Mouse (Mus musculus) myocyte (in vitro differentiated cells): ENCODE results near the gene Slc13a2. TPM values are rescaled to one million over a fixed set of nuclear protein-coding genes. Genes with fewer than 3 reads are reported as not detected.

ENCODE experiments used
- H3K27me3 ChIP-seq: one replicate; pipeline ENCODE4 v1.6.1; 2011; ENCODE audit not compliant: control insufficient read depth, insufficient read depth, insufficient read length
- H3K36me3 ChIP-seq: one replicate; pipeline ENCODE4 v1.6.1; 2011; ENCODE audit not compliant: control insufficient read depth, insufficient read depth
- H3K4me2 ChIP-seq: one replicate; pipeline ENCODE4 v1.6.1; 2011; ENCODE audit warnings: low read depth, control low read depth
- H3K4me3 ChIP-seq: one replicate; pipeline ENCODE4 v1.5.1; 2011; ENCODE audit warnings: mild to moderate bottlenecking, control low read depth, moderate library complexity
- H3K79me2 ChIP-seq: one replicate; pipeline ENCODE4 v1.6.1; 2011; ENCODE audit not compliant: control insufficient read depth, insufficient read depth
- H3ac ChIP-seq: one replicate; pipeline ENCODE4 v1.6.1; 2011; ENCODE audit not compliant: control insufficient read depth, insufficient read length
- CEBPB ChIP-seq: IDR thresholded peaks from 2 replicates; pipeline ENCODE4 v1.6.1; 2011; ENCODE audit warnings: mild to moderate bottlenecking, moderate library complexity; ENCODE audit not compliant: poor library complexity, insufficient read depth, severe bottlenecking
- E2F4 ChIP-seq: IDR thresholded peaks from one replicate; pipeline ENCODE4 v1.6.1; 2011; ENCODE audit warnings: mild to moderate bottlenecking, control low read depth, moderate library complexity; ENCODE audit not compliant: insufficient read depth
- MAX ChIP-seq: IDR thresholded peaks from one replicate; pipeline ENCODE4 v1.6.1; 2011; ENCODE audit warnings: low read depth, mild to moderate bottlenecking, control low read depth
- MYOD1 ChIP-seq, 3 experiments: IDR thresholded peaks; one replicate each; pipeline ENCODE4 v1.6.1; 2011; ENCODE audit warnings: control low read depth in 2 of 3, low read depth in 2 of 3, mild to moderate bottlenecking in 2 of 3, moderate library complexity in 1 of 3; ENCODE audit not compliant: insufficient read length in 2 of 3, control insufficient read depth in 1 of 3
- MYOG ChIP-seq, 3 experiments: IDR thresholded peaks; one replicate each; pipeline ENCODE4 v1.6.1; 2011; ENCODE audit warnings: control low read depth in 2 of 3, low read depth in 2 of 3, mild to moderate bottlenecking in 2 of 3; ENCODE audit not compliant: insufficient read length in 2 of 3, control insufficient read depth in 1 of 3, insufficient read depth in 1 of 3
- POLR2A ChIP-seq: IDR thresholded peaks from one replicate; pipeline ENCODE4 v1.6.1; 2011; ENCODE audit warnings: low read depth, mild to moderate bottlenecking, control low read depth, moderate library complexity; ENCODE audit not compliant: insufficient read length
- POLR2AphosphoS2 ChIP-seq: IDR thresholded peaks from one replicate; pipeline ENCODE4 v1.6.1; 2011; ENCODE audit warnings: low read depth, control low read depth; ENCODE audit not compliant: insufficient read length
- REST ChIP-seq: IDR thresholded peaks from one replicate; pipeline ENCODE4 v1.6.1; 2011; ENCODE audit warnings: mild to moderate bottlenecking, control low read depth, moderate library complexity; ENCODE audit not compliant: insufficient read depth, insufficient read length
- SRF ChIP-seq: IDR thresholded peaks from one replicate; pipeline ENCODE4 v1.6.1; 2011; ENCODE audit warnings: low read depth; ENCODE audit not compliant: control insufficient read depth, insufficient read length
- TCF12 ChIP-seq: IDR thresholded peaks from one replicate; pipeline ENCODE4 v1.6.1; 2011; ENCODE audit warnings: mild to moderate bottlenecking, control low read depth; ENCODE audit not compliant: poor library complexity, insufficient read depth, severe bottlenecking
- TCF3 ChIP-seq: IDR thresholded peaks from one replicate; pipeline ENCODE4 v1.6.1; 2011; ENCODE audit warnings: low read depth, control low read depth; ENCODE audit not compliant: insufficient read length
- USF1 ChIP-seq: IDR thresholded peaks from one replicate; pipeline ENCODE4 v1.6.1; 2011; ENCODE audit warnings: low read depth, mild to moderate bottlenecking, control low read depth, moderate library complexity
- polyA plus RNA-seq: library from polyadenylated mRNA; unstranded; fragments of >200 nt; fragmentation: generic; extraction: Trizol; gene quantifications from one replicate; pipeline ENCODE4 v1.2.1, GENCODE M21; 2012; ENCODE audit warnings: missing spikeins

The Slc13a2 gene
- polyA plus RNA-seq, 1 experiment, result 0.01 TPM

GRCm38 (mm10) chr11:78465568-78466180 lies 43.7 kb upstream of the Slc13a2 start, which contains the start of gene Slc46a1:
Slc46a1 (plus strand) TSS chr11:78465697.
- no peaks in the 10 kb centered on the region for H3K27me3 ChIP-seq
- peak within 1 kb of the TSS; percentile 54 for H3K4me3 ChIP-seq
- TF ChIP-seq E2F4 (no peak), TCF3 (no peak), CEBPB (no peak), MYOD1 (IDR thresholded peaks at IDR 0.05; ENCODE audit: control insufficient read depth in 1 of 3, insufficient read length in 2 of 3, low read depth in 2 of 3) (peak in 2 of 3 experiments; percentile 28 to 53), TCF12 (no peak), USF1 (no peak), REST (no peak), SRF (peak; percentile 33), MYOG (IDR thresholded peaks at IDR 0.05; ENCODE audit: control insufficient read depth in 1 of 3, insufficient read depth in 1 of 3, insufficient read length in 2 of 3, low read depth in 2 of 3) (peak in 1 of 3 experiments; percentile 5), MAX (no peak), POLR2A (peak; percentile 66), POLR2AphosphoS2 (peak; percentile 12)
- peak within 1 kb of the TSS; percentile 75 for H3ac ChIP-seq
- H3K79me2 ChIP-seq, result no peaks in the 10 kb centered on the region
- no peaks in the 10 kb centered on the region for H3K36me3 ChIP-seq
- H3K4me2 ChIP-seq, result peak within 1 kb of the TSS; percentile 90

- TF ChIP-seq E2F4 (no peak), TCF3 (no peak), MAX (no peak), USF1 (no peak), MYOG (IDR thresholded peaks at IDR 0.05; ENCODE audit: control insufficient read depth in 1 of 3, insufficient read depth in 1 of 3, insufficient read length in 2 of 3, low read depth in 2 of 3) (no peak), MYOD1 (IDR thresholded peaks at IDR 0.05; ENCODE audit: control insufficient read depth in 1 of 3, insufficient read length in 2 of 3, low read depth in 2 of 3) (no peak)
- Histone ChIP-seq H3K4me2 (peak overlapping the region; percentile 90), H3K4me3 (peak overlapping the region; percentile 54), H3K27me3 (no peaks in the 10 kb centered on the region), H3K36me3 (no peaks in the 10 kb centered on the region), H3ac (peak overlapping the region; percentile 75), H3K79me2 (no peaks in the 10 kb centered on the region)
Observed at GRCm38 (mm10) chr11:78465116-78465515, 43.1 kb upstream of the Slc13a2 start.

- Histone ChIP-seq H3ac (no peak overlapping the region), H3K4me3 (no peak overlapping the region), H3K27me3 (peaks cover 6% of the 10 kb centered on the region), H3K4me2 (no peak overlapping the region), H3K36me3 (no peaks in the 10 kb centered on the region), H3K79me2 (no peaks in the 10 kb centered on the region)
- TF ChIP-seq TCF12, result no peak
- no peak for TF ChIP-seq MAX
- TF ChIP-seq CEBPB, result no peak
- TF ChIP-seq E2F4, result no peak
- TF ChIP-seq USF1, result no peak
- TF ChIP-seq MYOG (IDR thresholded peaks at IDR 0.05; ENCODE audit: control insufficient read depth in 1 of 3, insufficient read depth in 1 of 3, insufficient read length in 2 of 3, low read depth in 2 of 3), result no peak
Observed at GRCm38 (mm10) chr11:78463286-78464036, 41.4 kb upstream of the Slc13a2 start.

- TF ChIP-seq USF1 (no peak), POLR2AphosphoS2 (no peak), CEBPB (no peak), MYOG (IDR thresholded peaks at IDR 0.05; ENCODE audit: control insufficient read depth in 1 of 3, insufficient read depth in 1 of 3, insufficient read length in 2 of 3, low read depth in 2 of 3) (no peak), POLR2A (no peak), TCF3 (no peak), MAX (no peak), SRF (no peak), REST (no peak)
Observed at GRCm38 (mm10) chr11:78462669-78463068, 40.7 kb upstream of the Slc13a2 start.

GRCm38 (mm10) chr11:78461894-78462293 lies 39.9 kb upstream of the Slc13a2 start:
- Histone ChIP-seq H3K4me2 (no peak overlapping the region), H3K79me2 (no peaks in the 10 kb centered on the region), H3K27me3 (peaks cover 9% of the 10 kb centered on the region), H3K4me3 (no peak overlapping the region), H3K36me3 (no peaks in the 10 kb centered on the region), H3ac (no peak overlapping the region)
- TF ChIP-seq MAX, result no peak
- TF ChIP-seq SRF, result no peak
- no peak for TF ChIP-seq CEBPB
- no peak for TF ChIP-seq E2F4
- no peak for TF ChIP-seq MYOG (IDR thresholded peaks at IDR 0.05; ENCODE audit: control insufficient read depth in 1 of 3, insufficient read depth in 1 of 3, insufficient read length in 2 of 3, low read depth in 2 of 3)
- no peak for TF ChIP-seq USF1
- TF ChIP-seq TCF3, result no peak

More at GRCm38 (mm10) chr11:78462669-78463068, 40.7 kb upstream of the Slc13a2 start:
- no peaks in the 10 kb centered on the region for H3K36me3 ChIP-seq
- H3K79me2 ChIP-seq, result no peaks in the 10 kb centered on the region
- no peak overlapping the region for H3K4me2 ChIP-seq
- no peak overlapping the region for H3K4me3 ChIP-seq
- H3ac ChIP-seq, result no peak overlapping the region
- peaks cover 6% of the 10 kb centered on the region for H3K27me3 ChIP-seq
